Mouse (Mus musculus) ES-E14 (cell line): ENCODE results near the gene Ceacam9. TPM values are rescaled to one million over a fixed set of nuclear protein-coding genes. Genes with fewer than 3 reads are reported as not detected.

ENCODE experiments used
- DNase-seq: peaks from one replicate; pipeline ENCODE4 v3.0.0-alpha.2; 2013; ENCODE audit warnings: low read depth, low spot score
- H3K27ac ChIP-seq: 2 replicates; pipeline ENCODE4 v1.5.1; 2012; ENCODE audit warnings: low read depth, mild to moderate bottlenecking, low read length, moderate library complexity, mixed read lengths; ENCODE audit not compliant: poor library complexity, insufficient read depth, severe bottlenecking
- H3K36me3 ChIP-seq: 2 replicates; pipeline ENCODE4 v1.6.1; 2012; ENCODE audit warnings: mild to moderate bottlenecking, low read length, moderate library complexity, mixed read lengths; ENCODE audit not compliant: control insufficient read depth, poor library complexity, insufficient read depth, severe bottlenecking
- H3K4me1 ChIP-seq, 2 experiments: fragments of 150-350 bp in 1 of 2; sonication (generic) in 1 of 2; 2 replicates each; pipeline ENCODE4 v1.6.1; 2012; ENCODE audit warnings: low read length in 2 of 2, mild to moderate bottlenecking in 1 of 2, mixed read lengths in 1 of 2; ENCODE audit not compliant: control insufficient read depth in 2 of 2, insufficient read depth in 2 of 2, poor library complexity in 1 of 2
- H3K4me3 ChIP-seq, 2 experiments: fragments of 150-350 bp in 1 of 2; sonication (generic) in 1 of 2; 2 replicates each; pipeline ENCODE4 v1.5.1; 2012; ENCODE audit warnings: low read length in 2 of 2, low read depth in 1 of 2, mild to moderate bottlenecking in 1 of 2, mixed read lengths in 1 of 2; ENCODE audit not compliant: insufficient read depth in 1 of 2, poor library complexity in 1 of 2, severe bottlenecking in 1 of 2
- H3K9ac ChIP-seq: 2 replicates; pipeline ENCODE4 v1.6.1; 2012; ENCODE audit warnings: low read depth, mild to moderate bottlenecking, low read length, mixed read lengths; ENCODE audit not compliant: poor library complexity, insufficient read depth, severe bottlenecking
- H3K9me3 ChIP-seq: fragments of 150-350 bp; sonication (generic); 2 replicates; pipeline ENCODE4 v1.6.1; 2012; ENCODE audit warnings: low read depth, mild to moderate bottlenecking, low read length; ENCODE audit not compliant: control insufficient read depth, insufficient read depth
- CHD2 ChIP-seq: IDR thresholded peaks from 2 replicates; pipeline ENCODE4 v1.6.1; 2014; ENCODE audit warnings: mild to moderate bottlenecking, low read depth, low read length, inconsistent platforms
- HCFC1 ChIP-seq: IDR thresholded peaks from 2 replicates; pipeline ENCODE4 v1.6.1; 2012; ENCODE audit warnings: low read length, inconsistent platforms, borderline replicate concordance; ENCODE audit not compliant: insufficient read depth
- MAFK ChIP-seq: IDR thresholded peaks from 2 replicates; pipeline ENCODE4 v1.6.1; 2014; ENCODE audit warnings: mild to moderate bottlenecking, low read depth, low read length, inconsistent platforms; ENCODE audit not compliant: insufficient read depth
- ZC3H11A ChIP-seq: IDR thresholded peaks from 2 replicates; pipeline ENCODE4 v1.6.1; 2012; ENCODE audit warnings: low read depth, mild to moderate bottlenecking, inconsistent platforms, low read length, borderline replicate concordance
- ZNF384 ChIP-seq: IDR thresholded peaks from 2 replicates; pipeline ENCODE4 v1.6.1; 2012; ENCODE audit warnings: low read depth, low read length, inconsistent platforms
- in situ Hi-C, 2 experiments: fragments of 600-800 bp; cut with MboI; formaldehyde crosslinking; loops; one replicate each; pipeline ENCODE4 v1.15.1; 2025; ENCODE audit warnings: low sequenced_read_pairs in 2 of 2, inconsistent platforms in 1 of 2; ENCODE audit not compliant: unreplicated experiment in 2 of 2
- total RNA-seq: library from RNA; depleted of rRNA; stranded (reverse); fragments of 300-350 nt; gene quantifications from 2 replicates; pipeline ENCODE4 v1.2.3, GENCODE M21; 2012

Gene Ceacam9
- total RNA-seq, 1 experiment: 0.22 TPM

GRCm38 (mm10) chr7:16689196-16689595 lies 32.5 kb upstream of the Ceacam9 start:
- DNase-seq: no peak
- no peaks in the 10 kb centered on the region for H3K4me1 ChIP-seq
- H3K4me3 ChIP-seq: no peak overlapping the region
- H3K9me3 ChIP-seq: no peaks in the 10 kb centered on the region
- TF ChIP-seq CHD2 (no peak), HCFC1 (no peak), MAFK (no peak), ZC3H11A (no peak), ZNF384 (no peak)
- H3K27ac ChIP-seq: no peak overlapping the region
- no peaks in the 10 kb centered on the region for H3K36me3 ChIP-seq
- no peak overlapping the region for H3K9ac ChIP-seq
- in situ Hi-C loops: no loop called here

DNA sequence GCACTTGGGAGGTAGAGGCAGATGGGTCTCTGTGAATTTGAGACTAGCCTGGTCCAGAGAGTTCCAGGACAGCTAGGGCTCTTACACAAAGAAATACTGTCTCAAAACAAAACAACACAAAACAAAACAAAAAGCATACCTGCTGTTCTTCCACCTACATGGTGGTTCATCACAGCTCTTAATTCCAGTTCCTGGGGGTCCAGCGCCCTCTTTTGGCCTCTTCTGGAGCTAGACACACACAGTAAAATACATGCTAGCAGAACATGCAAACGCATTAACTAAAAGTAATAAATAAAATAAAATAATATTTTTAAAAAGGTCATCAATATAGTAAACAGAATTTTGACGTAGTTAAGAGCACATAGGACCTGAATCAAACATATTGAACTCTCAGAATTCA lies 26.7 kb upstream of the Ceacam9 start:
- no peaks in the 10 kb centered on the region for H3K9me3 ChIP-seq
- no peaks in the 10 kb centered on the region for H3K4me1 ChIP-seq
- in situ Hi-C loops: no loop called here

GRCm38 (mm10) chr7:16699042-16699441 lies 22.7 kb upstream of the Ceacam9 start:
- H3K9me3 ChIP-seq: no peaks in the 10 kb centered on the region
- no peaks in the 10 kb centered on the region for H3K4me1 ChIP-seq
- H3K27ac ChIP-seq: no peak overlapping the region
- no peak for TF ChIP-seq ZNF384
- no peak for TF ChIP-seq MAFK
- TF ChIP-seq HCFC1: no peak
- TF ChIP-seq CHD2: no peak
- TF ChIP-seq ZC3H11A: no peak
- no peaks in the 10 kb centered on the region for H3K36me3 ChIP-seq
- peak; percentile 54 for DNase-seq
- no peak overlapping the region for H3K9ac ChIP-seq
- in situ Hi-C loops: no loop called here
- no peak overlapping the region for H3K4me3 ChIP-seq

More for the DNA sequence above, 26.7 kb upstream of the Ceacam9 start:
- H3K36me3 ChIP-seq: no peaks in the 10 kb centered on the region
- no peak overlapping the region for H3K9ac ChIP-seq
- no peak overlapping the region for H3K4me3 ChIP-seq
- no peak overlapping the region for H3K27ac ChIP-seq
- TF ChIP-seq ZC3H11A (peak; percentile 46; the same call in 1 of the 2 replicates), HCFC1 (no peak)
- DNase-seq: no peak

- DNase-seq: no peak
- in situ Hi-C loops: no loop called here
- TF ChIP-seq ZC3H11A (no peak), HCFC1 (no peak), MAFK (no peak), CHD2 (no peak), ZNF384 (no peak)
- Histone ChIP-seq H3K27ac (no peak overlapping the region), H3K36me3 (no peaks in the 10 kb centered on the region), H3K9me3 (no peaks in the 10 kb centered on the region), H3K4me3 (no peak overlapping the region), H3K4me1 (no peaks in the 10 kb centered on the region), H3K9ac (no peak overlapping the region)
Measured at GRCm38 (mm10) chr7:16700583-16700982, 21.1 kb upstream of the Ceacam9 start.

GRCm38 (mm10) chr7:16706385-16706784 lies 15.3 kb upstream of the Ceacam9 start:
- no peak for TF ChIP-seq HCFC1
- TF ChIP-seq MAFK: no peak
- no peak for TF ChIP-seq ZC3H11A
- TF ChIP-seq ZNF384: no peak
- TF ChIP-seq CHD2: no peak
- no peaks in the 10 kb centered on the region for H3K36me3 ChIP-seq
- no peak overlapping the region for H3K27ac ChIP-seq
- H3K4me3 ChIP-seq: no peak overlapping the region
- DNase-seq: no peak
- H3K9me3 ChIP-seq: no peaks in the 10 kb centered on the region
- in situ Hi-C loops: no loop called here
- peaks cover 0 to 7% of the 10 kb centered on the region in 2 experiments; a peak in 1 of 4 replicates for H3K4me1 ChIP-seq
- H3K9ac ChIP-seq: no peak overlapping the region
